Mouse (Mus musculus) c-Kit-positive CD71-positive TER-119-negative erythroid progenitor cells, embryonic 14.5 days (primary cell): ENCODE data around the gene Alg11.
A peak's percentile ranks its signal among the peaks of the same experiment; 100 is the strongest.

Experiments
- DNase-seq: peaks from one replicate; pipeline ENCODE4 v3.0.0-alpha.2; 2013; ENCODE audit warnings: low read depth

Alg11 gene

GRCm38 (mm10) chr8:22079313-22080007 is 18.9 kb downstream of the Alg11 start:
- no peak for DNase-seq

- DNase-seq: no peak
These were observed 28.7 kb downstream of the Alg11 start for GRCm38 (mm10) chr8:22089226-22089625.

- peak; percentile 19 for DNase-seq
These were observed 31.0 kb downstream of the Alg11 start for GRCm38 (mm10) chr8:22091568-22091967.

- DNase-seq: no peak
These were observed 46.5 kb downstream of the Alg11 start for GRCm38 (mm10) chr8:22107020-22107419.
